Mouse (Mus musculus) forebrain, embryonic 16.5 days (tissue): ENCODE measurements around the gene Resp18. TPM values are rescaled to one million over a fixed set of nuclear protein-coding genes. Genes with fewer than 3 reads are reported as not detected.

ENCODE experiments used
- ATAC-seq: fragments of 200-750 bp; cut with Nextera tagmentation; 2 replicates; pipeline ENCODE4 v1.8.0; 2017; ENCODE audit warnings: mild to moderate bottlenecking, moderate library complexity
- H3K27ac ChIP-seq: fragments of 300-500 bp; sonication (generic); 2 replicates; pipeline ENCODE4 v1.5.1; 2014; ENCODE audit warnings: low read length, control low read depth
- H3K27me3 ChIP-seq: fragments of 300-500 bp; sonication (generic); replicated peaks from 2 replicates; pipeline ENCODE4 v1.6.1; 2014; ENCODE audit warnings: low read length; ENCODE audit not compliant: control insufficient read depth, insufficient read depth
- H3K36me3 ChIP-seq: fragments of 300-500 bp; sonication (generic); 2 replicates; pipeline ENCODE4 v1.6.1; 2014; ENCODE audit not compliant: control insufficient read depth, insufficient read depth
- H3K4me1 ChIP-seq: fragments of 300-500 bp; sonication (generic); replicated peaks from 2 replicates; pipeline ENCODE4 v1.6.1; 2014; ENCODE audit warnings: low read length; ENCODE audit not compliant: control insufficient read depth, insufficient read depth
- H3K4me2 ChIP-seq: fragments of 300-500 bp; sonication (generic); 2 replicates; pipeline ENCODE4 v1.6.1; 2014; ENCODE audit warnings: mild to moderate bottlenecking, low read length, control low read depth
- H3K4me3 ChIP-seq: fragments of 300-500 bp; sonication (generic); replicated peaks from 2 replicates; pipeline ENCODE4 v1.5.1; 2014; ENCODE audit warnings: mild to moderate bottlenecking, low read length, control low read depth
- H3K9ac ChIP-seq: fragments of 300-500 bp; sonication (generic); replicated peaks from 2 replicates; pipeline ENCODE4 v1.6.1; 2014; ENCODE audit warnings: low read depth, low read length, control low read depth
- H3K9me3 ChIP-seq: fragments of 300-500 bp; sonication (generic); 2 replicates; pipeline ENCODE4 v1.6.1; 2016; ENCODE audit warnings: low read length; ENCODE audit not compliant: control insufficient read depth
- WGBS: fragments of 180-500 bp; shearing (Covaris S2); extraction: QIAGEN DNeasy Blood & Tissue Kit; methylation state at CpG from one replicate; pipeline ENCODE4 v1.1.7; 2014; 5-methylcytosine and 5-hydroxymethylcytosine counted together
- polyA plus RNA-seq: library from polyadenylated mRNA; unstranded; fragments of >200 nt; fragmentation: Nextera tagmentation; extraction: Ambion mirVana; gene quantifications from 2 replicates; pipeline ENCODE4 v1.2.1, GENCODE M21; 2015

Resp18 gene
- polyA plus RNA-seq, 1 experiment from 2014 or later, result 76.1 TPM

GRCm38 (mm10) chr1:75230335-75230994, 47.8 kb downstream of the Resp18 start:
- Histone ChIP-seq H3K36me3 (no peaks in the 10 kb centered on the region), H3K9me3 (no peaks in the 10 kb centered on the region), H3K4me1 (peaks cover 6% of the 10 kb centered on the region), H3K9ac (no peak overlapping the region), H3K27me3 (no peaks in the 10 kb centered on the region), H3K27ac (no peak overlapping the region), H3K4me2 (no peak overlapping the region), H3K4me3 (no peak overlapping the region)
- WGBS, result 76% methylated on average over 7 of the region's 7 CpGs
- no peak for ATAC-seq

DNA sequence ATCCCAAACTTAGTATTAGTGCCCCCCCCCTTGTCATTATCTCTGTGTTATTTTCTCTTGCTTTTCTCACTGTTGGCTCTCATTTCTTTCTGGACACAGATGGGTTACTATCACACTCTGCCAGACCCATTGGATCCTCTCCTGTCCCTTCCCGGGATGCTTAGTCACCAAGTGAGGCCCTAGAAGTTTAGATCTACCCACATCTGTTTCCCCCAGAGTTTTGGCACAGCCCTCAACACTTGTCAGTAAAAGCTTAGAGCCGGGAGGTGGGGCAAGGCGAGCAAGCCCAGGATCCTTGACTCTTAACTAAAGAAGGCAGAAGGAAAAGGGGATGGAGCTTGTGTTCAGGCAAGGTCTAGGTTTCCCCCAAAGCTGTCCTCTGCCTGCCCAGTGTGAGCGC, 49.1 kb downstream of the Resp18 start:
- Histone ChIP-seq H3K27me3 (no peaks in the 10 kb centered on the region), H3K4me3 (no peak overlapping the region), H3K9me3 (no peaks in the 10 kb centered on the region), H3K27ac (no peak overlapping the region), H3K4me1 (no peaks in the 10 kb centered on the region), H3K36me3 (no peaks in the 10 kb centered on the region), H3K4me2 (no peak overlapping the region), H3K9ac (no peak overlapping the region)
- no peak for ATAC-seq
- 71% methylated on average over 4 of the region's 4 CpGs for WGBS

- Histone ChIP-seq H3K27ac (no peak overlapping the region), H3K9me3 (no peaks in the 10 kb centered on the region), H3K4me3 (no peak overlapping the region), H3K36me3 (no peaks in the 10 kb centered on the region), H3K9ac (no peak overlapping the region), H3K4me2 (no peak overlapping the region), H3K27me3 (0 out of 2 replicates have a peak, but pooled peaks cover 2% of the 10 kb centered on the region), H3K4me1 (no peaks in the 10 kb centered on the region)
- no peak for ATAC-seq
- WGBS, result 74% methylated on average over 1 of the region's 1 CpGs
Observed at GRCm38 (mm10) chr1:75227653-75228052, 50.6 kb downstream of the Resp18 start.

DNA sequence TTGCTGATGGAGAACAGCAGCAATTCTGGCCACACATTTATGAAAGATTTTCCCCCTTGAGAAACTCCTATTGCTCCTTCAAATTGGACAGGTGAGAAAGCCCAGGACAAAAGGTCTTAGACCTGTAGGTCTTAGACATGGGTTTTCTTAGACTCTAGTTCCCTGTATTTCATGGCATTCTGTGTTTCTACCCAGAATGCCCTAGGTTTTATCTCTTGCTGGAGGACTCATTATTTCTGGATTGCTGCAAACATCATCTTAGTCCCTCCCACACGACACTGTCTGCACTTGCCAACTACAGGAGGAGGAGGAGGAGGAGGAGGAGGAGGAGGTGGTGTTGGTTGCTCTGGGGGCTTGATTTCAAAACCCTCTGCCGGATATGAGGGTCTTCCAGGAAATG, 52.1 kb downstream of the Resp18 start:
- no peak for ATAC-seq
- H3K27me3 ChIP-seq, result peaks cover 8% of the 10 kb centered on the region
- no peaks in the 10 kb centered on the region for H3K36me3 ChIP-seq
- WGBS, result 65% methylated on average over 2 of the region's 2 CpGs
- no peak overlapping the region for H3K27ac ChIP-seq
- no peak overlapping the region for H3K4me3 ChIP-seq
- H3K4me1 ChIP-seq, result no peaks in the 10 kb centered on the region
- no peaks in the 10 kb centered on the region for H3K9me3 ChIP-seq
- H3K9ac ChIP-seq, result no peak overlapping the region
- no peak overlapping the region for H3K4me2 ChIP-seq

DNA sequence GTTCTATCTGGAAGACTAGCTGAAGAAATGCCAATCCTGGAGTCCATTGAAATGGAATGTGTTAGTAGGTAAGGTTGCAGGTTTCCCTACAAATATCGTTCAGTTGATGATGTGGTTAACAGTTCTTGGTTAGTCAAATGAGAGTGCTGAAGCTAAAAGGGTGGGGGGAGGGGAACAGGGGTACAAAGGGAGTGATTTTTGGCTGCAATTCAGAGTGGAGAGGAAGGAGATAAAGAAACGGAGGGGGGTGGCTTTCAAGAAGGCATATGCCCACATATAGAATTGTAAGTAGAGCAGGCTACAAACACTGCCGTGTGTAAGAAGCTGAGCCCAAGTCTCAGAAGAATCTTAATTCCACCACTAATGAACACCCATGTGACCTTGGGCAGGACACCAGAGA, 52.7 kb downstream of the Resp18 start:
- Histone ChIP-seq H3K4me3 (no peak overlapping the region), H3K27ac (no peak overlapping the region), H3K4me1 (no peaks in the 10 kb centered on the region), H3K9ac (no peak overlapping the region), H3K27me3 (peaks cover 14% of the 10 kb centered on the region), H3K4me2 (no peak overlapping the region), H3K9me3 (no peaks in the 10 kb centered on the region), H3K36me3 (no peaks in the 10 kb centered on the region)
- 49% methylated on average over 3 of the region's 3 CpGs for WGBS
- ATAC-seq, result no peak

DNA sequence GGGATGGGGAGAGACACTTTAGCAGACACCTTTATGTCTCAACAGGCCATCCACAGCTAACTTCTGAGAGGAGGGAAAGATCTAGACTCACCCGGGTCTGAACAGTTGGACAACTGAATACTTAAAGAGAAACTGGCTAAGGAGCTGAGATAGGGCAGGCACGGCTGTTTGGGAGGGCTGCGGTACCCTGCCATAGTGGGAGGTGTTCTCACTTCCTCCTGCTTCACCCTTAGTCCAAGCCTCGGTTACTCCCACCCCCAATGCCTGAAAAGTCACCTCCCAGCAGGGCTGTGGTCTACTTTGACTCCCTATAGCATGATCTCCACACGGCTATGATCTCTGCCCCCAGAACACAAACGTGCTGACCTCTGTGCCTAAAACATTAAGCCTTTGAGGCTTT, 54.7 kb downstream of the Resp18 start:
- H3K9ac ChIP-seq, result no peak overlapping the region
- WGBS, result 70% methylated on average over 6 of the region's 6 CpGs
- ATAC-seq, result no peak
- H3K4me1 ChIP-seq, result peaks cover 11% of the 10 kb centered on the region
- no peak overlapping the region for H3K4me2 ChIP-seq
- no peaks in the 10 kb centered on the region for H3K9me3 ChIP-seq
- H3K4me3 ChIP-seq, result no peak overlapping the region
- peaks cover 29% of the 10 kb centered on the region for H3K27me3 ChIP-seq
- H3K36me3 ChIP-seq, result no peaks in the 10 kb centered on the region
- H3K27ac ChIP-seq, result no peak overlapping the region

GRCm38 (mm10) chr1:75222926-75223325, 55.3 kb downstream of the Resp18 start:
- H3K36me3 ChIP-seq, result no peaks in the 10 kb centered on the region
- no peaks in the 10 kb centered on the region for H3K9me3 ChIP-seq
- no peak overlapping the region for H3K4me2 ChIP-seq
- H3K9ac ChIP-seq, result no peak overlapping the region
- H3K4me1 ChIP-seq, result peaks cover 17% of the 10 kb centered on the region
- H3K27me3 ChIP-seq, result peaks cover 32% of the 10 kb centered on the region
- no peak for ATAC-seq
- 81% methylated on average over 6 of the region's 6 CpGs for WGBS
- H3K4me3 ChIP-seq, result no peak overlapping the region
- no peak overlapping the region for H3K27ac ChIP-seq

Other genes with a start within 250 kb of the Resp18 start
- gene Nhej1, start 153.2 kb downstream of the Resp18 start, polyA plus RNA-seq, result 6.6 and 8.2 TPM in 2 replicates
- not detected in 2 replicates for gene Slc23a3, start 144.5 kb downstream of the Resp18 start, polyA plus RNA-seq
- 57.1 and 58.5 TPM in 2 replicates for gene Cnppd1, start 135.7 kb downstream of the Resp18 start, polyA plus RNA-seq
- gene Retreg2, start 135.6 kb downstream of the Resp18 start, polyA plus RNA-seq, result 91.9 and 102 TPM in 2 replicates
- 41.9 and 47.2 TPM in 2 replicates for gene Zfand2b, start 109.8 kb downstream of the Resp18 start, polyA plus RNA-seq
- 44.0 and 51.9 TPM in 2 replicates for gene Abcb6, start 98.0 kb downstream of the Resp18 start, polyA plus RNA-seq
- gene Ankzf1, start 86.3 kb downstream of the Resp18 start, polyA plus RNA-seq, result 27.2 and 32.7 TPM in 2 replicates
- 46.4 and 48.8 TPM in 2 replicates for gene Atg9a, start 86.2 kb downstream of the Resp18 start, polyA plus RNA-seq
- 20.7 and 22.0 TPM in 2 replicates for gene Glb1l, start 67.6 kb downstream of the Resp18 start, polyA plus RNA-seq
- gene Stk16, start 67.6 kb downstream of the Resp18 start, polyA plus RNA-seq, result 130 and 151 TPM in 2 replicates
- 18.6 and 18.7 TPM in 2 replicates for gene Tuba4a, start 58.5 kb downstream of the Resp18 start, polyA plus RNA-seq
- not detected in 2 replicates for gene A630095N17Rik, start 46.3 kb downstream of the Resp18 start, polyA plus RNA-seq
- 51.5 and 59.3 TPM in 2 replicates for gene Dnajb2, start 42.0 kb downstream of the Resp18 start, polyA plus RNA-seq
- 6.1 and 10.7 TPM in 2 replicates for gene Ptprn, start 13.9 kb downstream of the Resp18 start, polyA plus RNA-seq
- 146 and 150 TPM in 2 replicates for gene Dnpep, start 39.6 kb upstream of the Resp18 start, polyA plus RNA-seq
- 1.2 and 1.5 TPM in 2 replicates for gene Des, start 81.9 kb upstream of the Resp18 start, polyA plus RNA-seq
- gene Speg, start 96.9 kb upstream of the Resp18 start, polyA plus RNA-seq, result 10.7 and 12.9 TPM in 2 replicates
- gene Gmppa, start 157.5 kb upstream of the Resp18 start, polyA plus RNA-seq, result 86.4 and 93.1 TPM in 2 replicates
- gene Asic4, start 172.0 kb upstream of the Resp18 start, polyA plus RNA-seq, result 4.0 and 7.2 TPM in 2 replicates
- 28.1 and 29.2 TPM in 2 replicates for gene Chpf, start 200.9 kb upstream of the Resp18 start, polyA plus RNA-seq
- 59.8 and 60.5 TPM in 2 replicates for gene Tmem198, start 201.1 kb upstream of the Resp18 start, polyA plus RNA-seq
- 19.6 and 21.6 TPM in 2 replicates for gene Obsl1, start 228.0 kb upstream of the Resp18 start, polyA plus RNA-seq
- gene Inha, start 228.7 kb upstream of the Resp18 start, polyA plus RNA-seq, result 13.7 and 18.1 TPM in 2 replicates
- gene Stk11ip, start 243.1 kb upstream of the Resp18 start, polyA plus RNA-seq, result 16.7 and 22.4 TPM in 2 replicates